Comparison of ENCODE assay signal across 19 mouse cellular contexts in the genomic region with DNA sequence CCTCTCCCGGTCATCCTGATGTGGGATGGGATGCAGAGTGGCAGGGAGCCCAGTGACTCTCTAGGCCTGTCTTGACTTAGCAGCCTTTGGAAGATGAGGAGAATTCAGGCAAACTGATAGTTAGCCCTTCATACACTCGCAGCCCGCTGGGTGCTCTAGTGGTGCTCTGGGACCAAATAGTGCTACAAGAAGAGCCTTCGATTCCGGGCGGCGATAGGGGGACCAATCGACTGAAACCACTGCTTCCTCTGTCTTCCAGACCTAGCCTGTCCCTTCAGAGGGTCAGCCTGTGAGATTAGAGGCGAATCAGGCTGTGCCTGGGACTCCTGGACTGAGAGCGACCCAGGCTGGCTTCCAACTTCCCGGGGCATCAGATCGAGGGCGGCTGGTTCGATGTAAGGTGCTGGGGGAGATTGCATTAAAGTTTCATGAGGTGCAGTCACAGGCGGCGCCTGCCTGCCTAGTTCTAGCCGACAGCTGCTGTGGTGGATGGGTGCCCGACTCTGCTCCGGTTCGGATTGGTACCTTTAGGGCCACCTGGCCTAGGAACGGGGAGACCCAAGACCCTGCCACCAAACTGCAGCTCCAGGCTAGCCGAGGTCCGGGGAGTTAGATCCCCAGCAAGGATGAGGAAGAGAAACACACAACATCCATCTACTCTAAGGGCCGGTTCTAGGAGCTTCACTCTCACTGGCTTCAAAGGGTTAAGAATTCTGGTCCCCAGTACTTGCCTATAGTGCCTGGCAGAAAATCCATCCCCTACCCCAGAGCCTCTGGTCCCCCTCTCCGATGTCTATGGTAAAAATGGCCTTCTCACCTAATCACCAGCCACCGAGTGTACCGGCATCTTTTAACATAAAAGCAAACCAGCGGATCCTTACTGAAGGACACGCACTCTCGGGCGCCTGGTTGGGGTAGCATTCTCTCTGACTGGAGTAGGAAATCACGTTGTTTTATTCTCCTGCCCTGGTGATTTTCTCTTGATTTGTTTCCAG. TPM values are rescaled to one million over a fixed set of nuclear protein-coding genes. Genes with fewer than 3 reads are reported as not detected.
DNase-seq lines count a peak whose midpoint lies in the region; ATAC-seq and TF ChIP-seq lines count a peak whose summit lies in the region.
"Had no signal": no experiment of that assay in that cellular context is flagged by ENCODE, and none has a peak within 500 bp of the region (broad histone marks: within the 10 kb centered on the region; RNA-seq: fewer than 3 reads in every experiment).

No protein-coding gene starts in this region.

- H3K4me2 ChIP-seq in forebrain, embryonic 15.5 days (replicated peaks) = no peak overlapping the region
- H3K4me2 ChIP-seq in limb, embryonic 11.5 days (ENCODE audit: low read depth, severe bottlenecking) = peak overlapping the region; percentile 67
- H3K4me2 ChIP-seq in stomach, postnatal 0 days (replicated peaks; ENCODE audit: low read depth) = peak overlapping the region; percentile 81
- H3K4me2 ChIP-seq in liver, postnatal 0 days (ENCODE audit: low read depth, low read length) = no peak overlapping the region
- H3K4me2 ChIP-seq: lung, embryonic 15.5 days had no signal

- H3K4me1 ChIP-seq in forebrain, embryonic 10.5 days = peaks cover 37% of the 10 kb centered on the region
- peaks cover 16% of the 10 kb centered on the region for H3K4me1 ChIP-seq in forebrain, embryonic 15.5 days
- peaks cover 17% of the 10 kb centered on the region for H3K4me1 ChIP-seq in limb, embryonic 11.5 days (ENCODE audit: control insufficient read depth, insufficient read depth, low read length)
- peaks cover 3% of the 10 kb centered on the region; the same call in 1 of the 2 replicates for H3K4me1 ChIP-seq in stomach, postnatal 0 days (replicated peaks; ENCODE audit: control insufficient read depth, insufficient read depth)
- no peaks in the 10 kb centered on the region for H3K4me1 ChIP-seq in liver, postnatal 0 days (ENCODE audit: insufficient read depth)

- no peak overlapping the region for H3K4me3 ChIP-seq in forebrain, embryonic 10.5 days
- H3K4me3 ChIP-seq in forebrain, embryonic 15.5 days = no peak overlapping the region
- peak overlapping the region; percentile 70 for H3K4me3 ChIP-seq in limb, embryonic 11.5 days (ENCODE audit: low read depth, low read length)
- H3K4me3 ChIP-seq in stomach, postnatal 0 days (ENCODE audit: low read depth, low read length) = peak overlapping the region; percentile 87
- no peak overlapping the region for H3K4me3 ChIP-seq in liver, postnatal 0 days (ENCODE audit: low read depth, low read length)
- H3K4me3 ChIP-seq: forebrain, embryonic 13.5 days; gastrocnemius, adult 2 months had no signal

- H3K27me3 ChIP-seq in forebrain, embryonic 10.5 days (ENCODE audit: poor library complexity, severe bottlenecking) = peaks cover 100% of the 10 kb centered on the region
- H3K27me3 ChIP-seq in forebrain, embryonic 15.5 days = peaks cover 95% of the 10 kb centered on the region
- H3K27me3 ChIP-seq in limb, embryonic 11.5 days (ENCODE audit: control insufficient read depth, insufficient read depth, low read length) = peaks cover 58% of the 10 kb centered on the region
- 0 out of 2 replicates have a peak, but pooled peaks cover 3% of the 10 kb centered on the region for H3K27me3 ChIP-seq in stomach, postnatal 0 days (ENCODE audit: control insufficient read depth, insufficient read depth, low read length)
- peaks cover 95% of the 10 kb centered on the region for H3K27me3 ChIP-seq in liver, postnatal 0 days (ENCODE audit: insufficient read depth, low read length)

- TF ChIP-seq CTCF in stomach, postnatal 0 days (IDR thresholded peaks at IDR 0.05; ENCODE audit: low read depth) = 0 out of 2 replicates have a peak, but pooled peaks have one; percentile 12
- no peak for TF ChIP-seq CTCF in liver, postnatal 0 days (IDR thresholded peaks at IDR 0.05; ENCODE audit: low read depth)

- TF ChIP-seq EP300 in stomach, postnatal 0 days (optimal IDR thresholded peaks at IDR 0.05) = no peak
- no peak for TF ChIP-seq EP300 in liver, postnatal 0 days (IDR thresholded peaks at IDR 0.05; ENCODE audit: low read depth)

- H3K27ac ChIP-seq in forebrain, embryonic 10.5 days = no peak overlapping the region
- no peak overlapping the region for H3K27ac ChIP-seq in forebrain, embryonic 15.5 days (replicated peaks)
- peak overlapping the region; percentile 93 for H3K27ac ChIP-seq in limb, embryonic 11.5 days (replicated peaks; ENCODE audit: low read depth, low read length)
- peak overlapping the region; percentile 94 for H3K27ac ChIP-seq in stomach, postnatal 0 days (replicated peaks)
- no peak overlapping the region for H3K27ac ChIP-seq in liver, postnatal 0 days (ENCODE audit: low read depth)
- H3K27ac ChIP-seq: forebrain, embryonic 13.5 days; gastrocnemius, adult 2 months; kidney, embryonic 15.5 days; lung, embryonic 15.5 days had no signal

- peak; percentile 38 for DNase-seq in forebrain, embryonic 10.5 days (ENCODE audit: extremely low spot score, low spot score)
- peak; percentile 49 for DNase-seq in retina, embryonic 14.5 days (ENCODE audit: low spot score)
- no peak for DNase-seq in retina, postnatal 1 day
- DNase-seq in limb, embryonic 11.5 days (ENCODE audit: low spot score) = peak; percentile 68
- no peak for DNase-seq in stomach, postnatal 0 days (ENCODE audit: low spot score)
- no peak for DNase-seq in liver, postnatal 0 days
- DNase-seq in cerebellum, adult 9-10 months = no peak
- DNase-seq: adrenal gland, adult 8-10 months; cerebellum, adult 2 months; gastrocnemius, adult 2 months; heart, postnatal 14 days; right cerebral cortex, postnatal 14 days; thymus, adult 2 months had no signal

- no peak overlapping the region for H3K9ac ChIP-seq in forebrain, embryonic 15.5 days (replicated peaks)
- H3K9ac ChIP-seq in limb, embryonic 11.5 days (ENCODE audit: low read length) = peak overlapping the region; percentile 97
- H3K9ac ChIP-seq in stomach, postnatal 0 days (ENCODE audit: low read length) = peak overlapping the region; percentile 98
- no peak overlapping the region for H3K9ac ChIP-seq in liver, postnatal 0 days (replicated peaks)
- H3K9ac ChIP-seq: forebrain, embryonic 13.5 days; kidney, embryonic 15.5 days; lung, embryonic 15.5 days had no signal

- ATAC-seq in forebrain, embryonic 15.5 days (replicated peaks) = no peak
- no peak for ATAC-seq in limb, embryonic 11.5 days (ENCODE audit: insufficient number of reproducible peaks, low FRiP score, low TSS enrichment, low read depth)
- no peak for ATAC-seq in stomach, postnatal 0 days (ENCODE audit: low FRiP score, low TSS enrichment)
- ATAC-seq in liver, postnatal 0 days = no peak
- ATAC-seq: forebrain, embryonic 13.5 days had no signal

- H3K9me3 ChIP-seq in forebrain, embryonic 10.5 days = no peaks in the 10 kb centered on the region
- no peaks in the 10 kb centered on the region for H3K9me3 ChIP-seq in forebrain, embryonic 15.5 days
- no peaks in the 10 kb centered on the region for H3K9me3 ChIP-seq in limb, embryonic 11.5 days (ENCODE audit: control insufficient read depth, low read length)
- H3K9me3 ChIP-seq in stomach, postnatal 0 days (ENCODE audit: control insufficient read depth, low read length) = no peaks in the 10 kb centered on the region
- H3K9me3 ChIP-seq in liver, postnatal 0 days (ENCODE audit: low read length) = no peaks in the 10 kb centered on the region
- H3K9me3 ChIP-seq: forebrain, embryonic 13.5 days; heart, embryonic 10.5 days; kidney, embryonic 15.5 days; lung, embryonic 15.5 days had no signal

- 1% methylated on average over 32 of the region's 32 CpGs for WGBS in forebrain, embryonic 10.5 days
- 1% methylated on average over 32 of the region's 32 CpGs for WGBS in forebrain, embryonic 15.5 days
- under 1% methylated on average over 32 of the region's 32 CpGs for WGBS in limb, embryonic 11.5 days
- WGBS in stomach, postnatal 0 days = 25% methylated on average over 32 of the region's 32 CpGs
- WGBS in liver, postnatal 0 days (ENCODE audit: insufficient replicate concordance) = 3% methylated on average over 32 of the region's 32 CpGs

- H3K36me3 ChIP-seq in forebrain, embryonic 10.5 days (replicated peaks) = no peaks in the 10 kb centered on the region
- no peaks in the 10 kb centered on the region for H3K36me3 ChIP-seq in forebrain, embryonic 15.5 days
- H3K36me3 ChIP-seq in limb, embryonic 11.5 days (ENCODE audit: control insufficient read depth, insufficient read depth, low read length) = no peaks in the 10 kb centered on the region
- no peaks in the 10 kb centered on the region for H3K36me3 ChIP-seq in stomach, postnatal 0 days (ENCODE audit: control insufficient read depth, insufficient read depth, low read length)
- no peaks in the 10 kb centered on the region for H3K36me3 ChIP-seq in liver, postnatal 0 days (replicated peaks; ENCODE audit: insufficient read depth, low read length)
- H3K36me3 ChIP-seq: heart, embryonic 10.5 days; kidney, embryonic 15.5 days; lung, embryonic 15.5 days had no signal

RNA-seq across cellular contexts. Expression of a gene that starts 1.1 kb away (rescaled TPM):
- polyA plus RNA-seq in forebrain, embryonic 10.5 days (2016; fragmentation: Nextera tagmentation; extraction: Ambion mirVana) = 1.7 and 3.2 TPM in 2 replicates
- polyA plus RNA-seq in forebrain, embryonic 15.5 days (2015; fragmentation: Nextera tagmentation; extraction: Ambion mirVana) = not detected in 2 replicates
- 155 and 197 TPM in 2 replicates for polyA plus RNA-seq in limb, embryonic 11.5 days (2014; fragmentation: Nextera tagmentation; extraction: Ambion mirVana)
- polyA plus RNA-seq in stomach, postnatal 0 days (2015; fragmentation: Nextera tagmentation; extraction: Ambion mirVana) = 193 and 214 TPM in 2 replicates
- polyA plus RNA-seq in liver, postnatal 0 days (2015; fragmentation: Nextera tagmentation; extraction: Ambion mirVana) = not detected in 2 replicates
- polyA plus RNA-seq: forebrain, embryonic 13.5 days; liver, adult 2 months had no signal

RNA-seq across cellular contexts. Expression of a gene that starts 52.7 kb away (rescaled TPM):
- 0.11 TPM in 2 replicates for polyA plus RNA-seq in forebrain, embryonic 10.5 days (2016; fragmentation: Nextera tagmentation; extraction: Ambion mirVana)
- not detected in 2 replicates for polyA plus RNA-seq in forebrain, embryonic 15.5 days (2015; fragmentation: Nextera tagmentation; extraction: Ambion mirVana)
- 0.19 TPM in 1 of 2 replicates, not detected in the other for polyA plus RNA-seq in limb, embryonic 11.5 days (2014; fragmentation: Nextera tagmentation; extraction: Ambion mirVana)
- polyA plus RNA-seq in stomach, postnatal 0 days (2015; fragmentation: Nextera tagmentation; extraction: Ambion mirVana) = 0.07 and 0.13 TPM in 2 replicates
- polyA plus RNA-seq in liver, postnatal 0 days (2015; fragmentation: Nextera tagmentation; extraction: Ambion mirVana) = 0.13 TPM in 2 replicates
- polyA plus RNA-seq: kidney, embryonic 15.5 days; liver, adult 2 months; lung, embryonic 15.5 days; thymus, adult 2 months had no signal

Comparison
In these comparisons a context has a peak if more than half of its experiments do, and no peak if none do; other contexts are left out.
1. DNase-seq: peak in forebrain, embryonic 10.5 days (single experiment), retina, embryonic 14.5 days (single experiment) and limb, embryonic 11.5 days (single experiment); none in retina, postnatal 1 day (single experiment), stomach, postnatal 0 days (single experiment), liver, postnatal 0 days (single experiment) and cerebellum, adult 9-10 months (single experiment).
2. H3K27ac ChIP-seq: peak in limb, embryonic 11.5 days (single experiment) and stomach, postnatal 0 days (single experiment); none in forebrain, embryonic 10.5 days (single experiment), forebrain, embryonic 15.5 days (single experiment) and liver, postnatal 0 days (single experiment).
3. H3K4me3 ChIP-seq: peak in limb, embryonic 11.5 days (single experiment) and stomach, postnatal 0 days (single experiment); none in forebrain, embryonic 10.5 days (single experiment), forebrain, embryonic 15.5 days (single experiment) and liver, postnatal 0 days (single experiment).
4. H3K4me2 ChIP-seq: peak in limb, embryonic 11.5 days (single experiment) and stomach, postnatal 0 days (single experiment); none in forebrain, embryonic 15.5 days (single experiment) and liver, postnatal 0 days (single experiment).
5. H3K9ac ChIP-seq: peak in limb, embryonic 11.5 days (single experiment) and stomach, postnatal 0 days (single experiment); none in forebrain, embryonic 15.5 days (single experiment) and liver, postnatal 0 days (single experiment).
6. RNA of a gene that starts 1.1 kb away (polyA plus RNA-seq): 155 to 197 TPM in limb, embryonic 11.5 days and 193 to 214 TPM in stomach, postnatal 0 days; 1.7 to 3.2 TPM in forebrain, embryonic 10.5 days, not detected in liver, postnatal 0 days and not detected in forebrain, embryonic 15.5 days; every median in the first group is over 10 times any median in the second.